Mouse (Mus musculus) hindbrain, embryonic 14.5 days (tissue): ENCODE data around the gene Thbs4. TPM values are rescaled to one million over a fixed set of nuclear protein-coding genes. Genes with fewer than 3 reads are reported as not detected.

Experiments
- ATAC-seq: fragments of 200-750 bp; cut with Nextera tagmentation; 2 replicates; pipeline ENCODE4 v1.8.0; 2017; ENCODE audit warnings: moderate number of reproducible peaks, mild to moderate bottlenecking, moderate TSS enrichment, moderate library complexity; ENCODE audit not compliant: low FRiP score
- DNase-seq: peaks from one replicate; pipeline ENCODE4 v3.0.0-alpha.2; 2015; ENCODE audit warnings: low spot score
- H3K27ac ChIP-seq: fragments of 300-500 bp; sonication (generic); 2 replicates; pipeline ENCODE4 v1.5.1; 2014; ENCODE audit warnings: mild to moderate bottlenecking, moderate library complexity
- H3K27me3 ChIP-seq: fragments of 300-500 bp; sonication (generic); 2 replicates; pipeline ENCODE4 v1.6.1; 2014; ENCODE audit warnings: mild to moderate bottlenecking, low read length, mixed read lengths; ENCODE audit not compliant: control insufficient read depth, insufficient read depth
- H3K36me3 ChIP-seq: fragments of 300-500 bp; sonication (generic); replicated peaks from 2 replicates; pipeline ENCODE4 v1.6.1; 2014; ENCODE audit not compliant: control insufficient read depth, insufficient read depth
- H3K4me1 ChIP-seq: fragments of 300-500 bp; sonication (generic); replicated peaks from 2 replicates; pipeline ENCODE4 v1.6.1; 2014; ENCODE audit warnings: antibody characterized with exemption, low read length, mixed read lengths; ENCODE audit not compliant: control insufficient read depth, insufficient read depth
- H3K4me2 ChIP-seq: fragments of 300-500 bp; sonication (generic); replicated peaks from 2 replicates; pipeline ENCODE4 v1.6.1; 2014; ENCODE audit warnings: mild to moderate bottlenecking, moderate library complexity
- H3K4me3 ChIP-seq: fragments of 300-500 bp; sonication (generic); replicated peaks from 2 replicates; pipeline ENCODE4 v1.5.1; 2014; ENCODE audit warnings: mild to moderate bottlenecking, low read length
- H3K9ac ChIP-seq: fragments of 300-500 bp; sonication (generic); 2 replicates; pipeline ENCODE4 v1.6.1; 2014
- H3K9me3 ChIP-seq: fragments of 300-500 bp; sonication (generic); 2 replicates; pipeline ENCODE4 v1.6.1; 2016; ENCODE audit warnings: low read length; ENCODE audit not compliant: control insufficient read depth
- WGBS: fragments of 180-500 bp; shearing (Covaris S2); extraction: QIAGEN DNeasy Blood & Tissue Kit; methylation state at CpG from one replicate; pipeline ENCODE4 v1.1.7; 2014; 5-methylcytosine and 5-hydroxymethylcytosine counted together
- polyA plus RNA-seq: library from polyadenylated mRNA; unstranded; fragments of >200 nt; fragmentation: Nextera tagmentation; extraction: Ambion mirVana; gene quantifications from 2 replicates; pipeline ENCODE4 v1.2.1, GENCODE M21; 2014

Gene Thbs4
- polyA plus RNA-seq, 1 experiment from 2014 or later = 1.3 TPM

DNA sequence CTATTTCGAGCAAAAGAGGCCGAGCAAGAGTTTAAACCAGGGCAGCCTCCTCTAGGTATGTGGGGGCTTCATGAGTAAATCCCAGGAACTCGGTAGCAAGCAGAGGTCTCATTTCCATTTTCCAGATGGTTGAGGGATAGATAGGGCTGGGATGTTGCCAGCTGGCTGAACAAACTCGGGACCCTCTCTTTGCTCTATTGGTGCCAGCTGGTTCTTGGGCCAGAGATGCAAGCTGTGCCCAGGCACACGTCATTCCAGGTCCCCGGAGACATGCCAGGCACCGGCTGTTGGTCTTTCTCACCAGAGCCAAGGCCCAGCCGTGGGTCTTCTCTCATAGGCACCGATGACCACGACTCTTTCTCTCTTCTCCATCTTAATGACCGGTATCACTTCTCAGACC is 60.9 kb downstream of the Thbs4 start:
- Histone ChIP-seq H3K27me3 (no peaks in the 10 kb centered on the region), H3K4me1 (peaks cover 6% of the 10 kb centered on the region), H3K27ac (peak overlapping the region; percentile 58), H3K4me2 (no peak overlapping the region), H3K36me3 (no peaks in the 10 kb centered on the region), H3K9me3 (no peaks in the 10 kb centered on the region), H3K9ac (no peak overlapping the region), H3K4me3 (no peak overlapping the region)
- ATAC-seq = peak; percentile 53
- WGBS = 58% methylated on average over 11 of the region's 11 CpGs
- peak; percentile 76 for DNase-seq

DNA sequence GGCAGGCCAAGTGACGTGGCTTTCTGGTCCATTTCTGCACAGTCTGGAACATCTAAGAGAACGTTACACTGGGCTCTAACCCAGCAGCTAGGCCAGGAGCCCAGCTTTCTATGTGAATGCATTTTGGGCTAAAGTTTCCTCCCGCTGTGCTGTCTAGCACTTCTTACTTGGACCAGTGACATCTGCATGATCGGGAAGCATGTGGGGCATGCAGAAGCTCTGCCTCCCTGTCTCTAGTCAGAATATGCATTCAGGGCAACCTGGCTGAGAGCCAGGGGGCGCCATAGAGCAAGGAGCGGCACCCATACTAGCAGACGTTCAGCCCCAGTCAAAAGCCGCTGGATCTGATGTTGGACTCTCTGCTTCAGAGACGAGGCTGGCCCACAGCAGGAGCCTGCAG is 61.4 kb downstream of the Thbs4 start:
- Histone ChIP-seq H3K27me3 (no peaks in the 10 kb centered on the region), H3K27ac (peak overlapping the region; percentile 52; the same call in 1 of the 2 replicates), H3K36me3 (no peaks in the 10 kb centered on the region), H3K9ac (no peak overlapping the region), H3K9me3 (no peaks in the 10 kb centered on the region), H3K4me3 (no peak overlapping the region), H3K4me2 (no peak overlapping the region), H3K4me1 (peaks cover 6% of the 10 kb centered on the region)
- ATAC-seq (0 out of 2 replicates have a peak, but pooled peaks have one; percentile 15), DNase-seq (peak; percentile 49)
- WGBS = 33% methylated on average over 9 of the region's 9 CpGs

DNA sequence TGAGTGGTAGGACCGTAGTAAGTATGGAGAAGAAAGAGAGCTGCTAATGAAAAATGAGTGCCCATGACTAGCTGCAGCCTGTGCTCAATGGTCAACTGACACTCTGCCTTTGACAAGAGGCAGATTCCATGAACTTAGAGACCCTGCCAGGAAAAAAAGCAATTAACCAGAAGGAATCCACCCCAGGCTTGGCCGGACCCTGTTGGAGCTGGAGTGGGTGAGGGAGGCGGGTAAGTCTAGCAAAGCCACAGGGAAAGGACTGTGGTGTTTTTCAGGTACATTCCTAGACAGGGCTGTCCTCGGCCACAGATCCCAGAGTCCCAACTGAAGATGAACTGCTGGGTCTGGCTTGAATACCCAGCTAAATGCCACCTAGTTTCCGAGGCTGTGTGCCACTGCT is 61.8 kb downstream of the Thbs4 start:
- Histone ChIP-seq H3K4me1 (peaks cover 6% of the 10 kb centered on the region), H3K27me3 (no peaks in the 10 kb centered on the region), H3K9me3 (no peaks in the 10 kb centered on the region), H3K27ac (peak overlapping the region; percentile 52; the same call in 1 of the 2 replicates), H3K36me3 (no peaks in the 10 kb centered on the region), H3K4me2 (no peak overlapping the region), H3K9ac (no peak overlapping the region), H3K4me3 (no peak overlapping the region)
- no peak for ATAC-seq
- 76% methylated on average over 5 of the region's 5 CpGs for WGBS
- DNase-seq = no peak

DNA sequence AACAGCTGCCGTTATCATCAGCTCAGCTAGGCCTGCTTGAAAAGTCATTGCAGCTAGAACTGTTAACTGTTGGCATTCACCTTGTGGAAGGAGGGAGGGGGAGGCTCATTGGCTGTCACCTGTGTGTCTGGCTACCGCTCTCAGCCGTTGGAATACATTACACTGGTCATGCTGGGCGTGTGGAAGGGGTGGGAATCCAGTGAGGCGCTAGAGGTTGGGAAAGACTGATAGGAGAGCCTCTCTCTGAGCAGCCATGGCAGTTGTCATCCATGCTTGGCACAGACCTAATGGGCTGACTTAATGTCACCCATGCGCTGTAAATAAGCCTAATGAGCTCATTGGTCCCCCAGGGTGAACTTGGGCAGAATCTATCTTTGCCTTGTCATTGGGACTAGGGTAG is 62.8 kb downstream of the Thbs4 start:
- Histone ChIP-seq H3K27me3 (no peaks in the 10 kb centered on the region), H3K4me1 (peaks cover 3% of the 10 kb centered on the region), H3K36me3 (no peaks in the 10 kb centered on the region), H3K9ac (no peak overlapping the region), H3K4me3 (no peak overlapping the region), H3K4me2 (no peak overlapping the region), H3K9me3 (no peaks in the 10 kb centered on the region), H3K27ac (no peak overlapping the region)
- 0 out of 2 replicates have a peak, but pooled peaks have one; percentile 9 for ATAC-seq
- no peak for DNase-seq
- 62% methylated on average over 6 of the region's 6 CpGs for WGBS

DNA sequence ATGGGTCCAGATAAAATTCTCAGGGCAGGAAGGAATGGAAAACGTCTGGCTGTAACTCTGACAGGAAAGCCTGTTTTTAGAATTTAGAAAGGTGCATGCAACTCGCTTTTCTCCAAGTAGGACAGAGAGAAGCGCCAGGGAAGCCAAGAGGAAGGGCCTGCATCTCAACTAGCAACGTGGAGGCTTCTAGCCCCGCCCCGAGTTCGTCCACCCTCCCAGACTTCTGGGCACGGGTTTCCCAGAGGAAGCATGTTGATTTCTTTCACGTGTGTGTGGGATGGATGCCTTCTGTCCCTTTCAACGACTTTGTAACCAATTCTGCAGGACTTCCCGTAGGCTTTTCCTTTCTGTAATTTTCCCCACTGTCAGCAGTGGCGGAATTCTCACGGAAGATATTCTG is 64.8 kb downstream of the Thbs4 start:
- Histone ChIP-seq H3K27me3 (no peaks in the 10 kb centered on the region), H3K4me3 (no peak overlapping the region), H3K4me2 (no peak overlapping the region), H3K36me3 (no peaks in the 10 kb centered on the region), H3K27ac (no peak overlapping the region), H3K4me1 (no peaks in the 10 kb centered on the region; the same call in 1 of the 2 replicates), H3K9ac (no peak overlapping the region), H3K9me3 (no peaks in the 10 kb centered on the region)
- 68% methylated on average over 13 of the region's 13 CpGs for WGBS
- ATAC-seq (no peak), DNase-seq (no peak)

DNA sequence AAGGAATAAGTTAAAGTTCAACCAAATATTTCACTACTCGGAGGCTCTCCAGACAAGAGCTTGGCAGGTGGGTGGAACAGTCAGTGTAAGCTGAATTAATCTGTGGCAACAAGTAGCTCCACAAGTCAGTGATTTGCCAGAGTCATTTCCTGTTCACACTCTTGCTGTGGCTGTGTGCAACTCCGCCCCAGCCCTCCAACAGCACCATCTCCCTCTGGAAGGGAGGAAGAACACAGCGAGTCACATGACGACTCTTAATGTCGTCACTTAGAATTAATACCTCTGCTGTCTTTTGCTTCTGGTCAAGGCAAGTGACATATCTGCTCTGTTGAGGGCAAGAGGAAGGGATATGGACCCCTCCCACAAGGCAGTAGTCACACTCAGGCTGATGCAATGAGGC is 72.2 kb downstream of the Thbs4 start:
- Histone ChIP-seq H3K27ac (no peak overlapping the region), H3K4me1 (no peaks in the 10 kb centered on the region), H3K36me3 (no peaks in the 10 kb centered on the region), H3K4me2 (no peak overlapping the region), H3K9ac (no peak overlapping the region), H3K27me3 (no peaks in the 10 kb centered on the region), H3K4me3 (no peak overlapping the region), H3K9me3 (no peaks in the 10 kb centered on the region)
- DNase-seq = no peak
- no peak for ATAC-seq
- WGBS = 68% methylated on average over 5 of the region's 5 CpGs

DNA sequence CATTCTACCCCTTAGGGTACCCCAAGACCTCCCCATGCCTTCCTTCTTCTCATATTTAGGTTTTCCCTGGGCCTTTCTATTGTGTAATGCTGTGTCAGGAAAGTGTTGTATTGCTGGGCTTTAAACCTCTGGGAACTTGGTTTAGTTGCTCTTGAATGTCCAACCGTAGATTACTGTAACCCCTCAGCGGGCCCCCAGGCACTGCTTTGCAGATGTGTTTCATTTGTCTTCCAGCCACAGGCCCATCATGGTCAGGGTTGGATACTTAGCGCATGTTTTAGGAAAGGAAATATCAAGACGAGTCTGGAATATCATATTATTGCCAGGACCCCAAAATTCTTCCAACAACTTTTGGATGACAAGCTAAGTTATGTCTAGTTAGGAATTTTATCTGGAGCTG is 73.6 kb downstream of the Thbs4 start:
- 89% methylated on average over 4 of the region's 4 CpGs for WGBS

DNA sequence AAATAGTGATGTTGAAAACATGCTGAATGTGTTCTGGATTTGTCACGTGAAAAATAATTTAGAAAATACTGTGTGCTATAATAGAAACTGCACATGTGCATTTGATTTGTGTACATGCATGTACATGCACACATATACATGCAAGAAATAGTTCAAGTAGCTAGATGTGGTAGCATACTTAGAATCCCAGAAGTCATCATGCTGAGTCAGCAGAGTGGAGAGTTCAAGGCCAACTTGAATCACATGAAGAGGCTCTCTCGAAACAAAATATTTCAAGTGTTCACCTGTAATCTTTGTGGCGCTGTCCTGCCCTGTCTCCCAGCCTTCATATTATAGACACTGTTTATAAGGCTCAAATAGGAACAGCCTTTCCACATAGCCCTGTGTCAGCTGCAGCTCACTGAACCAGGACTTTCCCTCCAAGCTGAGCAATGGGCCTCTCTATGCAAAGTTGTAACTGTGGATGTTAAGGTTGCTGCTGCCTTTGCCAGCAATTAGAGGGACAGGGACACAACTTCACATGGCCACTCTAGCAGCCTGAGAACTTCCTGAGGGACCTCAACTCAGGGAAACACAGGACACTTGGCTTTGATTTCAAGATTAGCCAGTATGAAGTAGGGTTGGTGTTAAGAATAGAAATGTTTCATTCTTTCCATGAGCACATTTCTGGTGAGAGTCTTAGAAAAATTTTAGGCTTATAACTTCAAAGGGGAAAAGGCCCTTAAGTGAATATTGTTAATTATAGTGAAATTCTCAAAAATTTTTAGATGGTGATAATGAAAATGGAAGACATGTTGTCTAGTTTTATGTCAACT is 76.6 kb downstream of the Thbs4 start:
- Histone ChIP-seq H3K27me3 (no peaks in the 10 kb centered on the region), H3K36me3 (no peaks in the 10 kb centered on the region), H3K4me2 (no peak overlapping the region), H3K4me1 (no peaks in the 10 kb centered on the region), H3K9ac (no peak overlapping the region), H3K27ac (no peak overlapping the region), H3K4me3 (no peak overlapping the region), H3K9me3 (no peaks in the 10 kb centered on the region)
- DNase-seq (no peak), ATAC-seq (no peak)
- 97% methylated on average over 3 of the region's 3 CpGs for WGBS

More for the DNA sequence above, 73.6 kb downstream of the Thbs4 start:
- ATAC-seq (no peak), DNase-seq (no peak)
- H3K4me2 ChIP-seq = no peak overlapping the region
- no peaks in the 10 kb centered on the region for H3K27me3 ChIP-seq
- H3K4me3 ChIP-seq = no peak overlapping the region
- no peak overlapping the region for H3K9ac ChIP-seq
- H3K4me1 ChIP-seq = no peaks in the 10 kb centered on the region
- no peaks in the 10 kb centered on the region for H3K9me3 ChIP-seq
- H3K36me3 ChIP-seq = no peaks in the 10 kb centered on the region
- no peak overlapping the region for H3K27ac ChIP-seq

DNA sequence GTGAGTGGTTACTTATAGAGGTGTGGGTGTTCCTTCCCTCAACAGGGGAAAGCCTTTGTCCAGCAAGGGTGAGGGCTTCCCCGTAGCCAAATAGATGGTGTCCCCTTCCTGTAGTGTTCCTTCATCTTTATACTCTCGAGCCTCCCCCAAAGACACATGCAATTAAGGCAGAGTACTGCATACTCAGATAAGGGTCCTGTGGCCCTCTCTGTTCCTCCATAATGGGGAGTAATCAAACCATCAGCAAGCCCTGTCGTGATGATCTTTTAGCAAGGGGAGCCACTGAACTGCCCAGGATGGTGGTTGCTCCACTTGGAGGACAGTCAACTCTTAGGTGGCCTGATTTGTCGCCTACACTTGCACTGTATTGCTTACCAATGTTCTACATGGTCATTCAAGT is 82.0 kb downstream of the Thbs4 start:
- H3K9me3 ChIP-seq = no peaks in the 10 kb centered on the region
- 96% methylated on average over 4 of the region's 4 CpGs for WGBS
- no peak overlapping the region for H3K9ac ChIP-seq

More for the DNA sequence above, 82.0 kb downstream of the Thbs4 start:
- H3K4me1 ChIP-seq = no peaks in the 10 kb centered on the region
- no peaks in the 10 kb centered on the region for H3K27me3 ChIP-seq
- H3K4me3 ChIP-seq = no peak overlapping the region
- ATAC-seq (no peak), DNase-seq (no peak)
- H3K27ac ChIP-seq = no peak overlapping the region
- H3K4me2 ChIP-seq = no peak overlapping the region
- peaks cover 15% of the 10 kb centered on the region; the same call in 1 of the 2 replicates for H3K36me3 ChIP-seq
